Mouse (Mus musculus) testis, adult 2 months (tissue): ENCODE data around the gene Fam20a. TPM values are rescaled to one million over a fixed set of nuclear protein-coding genes. Genes with fewer than 3 reads are reported as not detected.

Experiments
- H3K27ac ChIP-seq: fragments of 200-500 bp; 2 replicates; pipeline ENCODE4 v1.5.1; 2012; ENCODE audit warnings: low read depth, low read length; ENCODE audit not compliant: control insufficient read depth, insufficient read depth
- H3K27me3 ChIP-seq: fragments of 200-500 bp; 2 replicates; pipeline ENCODE4 v1.6.1; 2012; ENCODE audit warnings: mild to moderate bottlenecking, low read length, moderate library complexity; ENCODE audit not compliant: control insufficient read depth, insufficient read depth
- H3K36me3 ChIP-seq: fragments of 200-500 bp; 2 replicates; pipeline ENCODE4 v1.6.1; 2012; ENCODE audit warnings: mild to moderate bottlenecking, low read length; ENCODE audit not compliant: control insufficient read depth, insufficient read depth
- H3K4me1 ChIP-seq: fragments of 200-500 bp; 2 replicates; pipeline ENCODE4 v1.6.1; 2012; ENCODE audit warnings: low read length; ENCODE audit not compliant: control insufficient read depth, insufficient read depth
- H3K4me3 ChIP-seq: fragments of 200-500 bp; 2 replicates; pipeline ENCODE4 v1.5.1; 2012; ENCODE audit warnings: low read depth, mild to moderate bottlenecking, low read length, moderate library complexity, mixed read lengths; ENCODE audit not compliant: control insufficient read depth
- CTCF ChIP-seq: fragments of 200-500 bp; IDR thresholded peaks from 2 replicates; pipeline ENCODE4 v1.5.1; 2012; ENCODE audit warnings: low read depth, mild to moderate bottlenecking, inconsistent platforms, low read length, moderate library complexity; ENCODE audit not compliant: control insufficient read depth, insufficient read depth, insufficient replicate concordance
- POLR2A ChIP-seq: fragments of 200-500 bp; IDR thresholded peaks from 2 replicates; pipeline ENCODE4 v1.6.1; 2012; ENCODE audit warnings: low read depth, mild to moderate bottlenecking, inconsistent platforms, low read length, moderate library complexity; ENCODE audit not compliant: control insufficient read depth
- polyA plus RNA-seq: library from polyadenylated mRNA; depleted of rRNA; stranded (reverse); fragments of >200 nt; gene quantifications from 2 replicates; pipeline ENCODE4 v1.2.3, GENCODE M21; 2012

Gene Fam20a
- polyA plus RNA-seq, 1 experiment: 99.4 TPM

GRCm38 (mm10) chr11:109751636-109752603 is 29.8 kb upstream of the Fam20a start:
- no peaks in the 10 kb centered on the region for H3K4me1 ChIP-seq
- H3K27ac ChIP-seq: no peak overlapping the region
- no peak overlapping the region for H3K4me3 ChIP-seq
- H3K27me3 ChIP-seq: no peaks in the 10 kb centered on the region
- H3K36me3 ChIP-seq: no peaks in the 10 kb centered on the region
- TF ChIP-seq CTCF (no peak), POLR2A (no peak)

GRCm38 (mm10) chr11:109745210-109745609 is 23.1 kb upstream of the Fam20a start:
- TF ChIP-seq CTCF: no peak
- no peak for TF ChIP-seq POLR2A
- Histone ChIP-seq H3K27ac (no peak overlapping the region), H3K27me3 (no peaks in the 10 kb centered on the region), H3K36me3 (no peaks in the 10 kb centered on the region), H3K4me1 (no peaks in the 10 kb centered on the region), H3K4me3 (no peak overlapping the region)

GRCm38 (mm10) chr11:109737967-109738366 is 15.9 kb upstream of the Fam20a start:
- H3K4me1 ChIP-seq: no peaks in the 10 kb centered on the region
- no peaks in the 10 kb centered on the region for H3K36me3 ChIP-seq
- no peak overlapping the region for H3K27ac ChIP-seq
- H3K4me3 ChIP-seq: no peak overlapping the region
- no peaks in the 10 kb centered on the region for H3K27me3 ChIP-seq
- TF ChIP-seq CTCF (no peak), POLR2A (no peak)

GRCm38 (mm10) chr11:109736406-109736805 is 14.3 kb upstream of the Fam20a start:
- no peaks in the 10 kb centered on the region for H3K4me1 ChIP-seq
- no peak overlapping the region for H3K4me3 ChIP-seq
- no peaks in the 10 kb centered on the region for H3K27me3 ChIP-seq
- TF ChIP-seq CTCF: no peak
- no peaks in the 10 kb centered on the region for H3K36me3 ChIP-seq
- no peak overlapping the region for H3K27ac ChIP-seq

- no peak for TF ChIP-seq POLR2A
- TF ChIP-seq CTCF: no peak
- H3K27ac ChIP-seq: no peak overlapping the region
- H3K27me3 ChIP-seq: no peaks in the 10 kb centered on the region
- no peak overlapping the region for H3K4me3 ChIP-seq
- no peaks in the 10 kb centered on the region for H3K4me1 ChIP-seq
- H3K36me3 ChIP-seq: no peaks in the 10 kb centered on the region
Measured at GRCm38 (mm10) chr11:109734341-109734740, 12.3 kb upstream of the Fam20a start.

GRCm38 (mm10) chr11:109732726-109733438 is 10.8 kb upstream of the Fam20a start:
- Histone ChIP-seq H3K4me3 (no peak overlapping the region), H3K36me3 (no peaks in the 10 kb centered on the region), H3K27me3 (no peaks in the 10 kb centered on the region), H3K4me1 (no peaks in the 10 kb centered on the region), H3K27ac (no peak overlapping the region)
- TF ChIP-seq POLR2A (no peak), CTCF (no peak)

- H3K27ac ChIP-seq: no peak overlapping the region
- H3K4me3 ChIP-seq: no peak overlapping the region
Measured at GRCm38 (mm10) chr11:109728371-109728770, 6.3 kb upstream of the Fam20a start.

More at GRCm38 (mm10) chr11:109728371-109728770, 6.3 kb upstream of the Fam20a start:
- Histone ChIP-seq H3K4me1 (no peaks in the 10 kb centered on the region), H3K36me3 (no peaks in the 10 kb centered on the region), H3K27me3 (no peaks in the 10 kb centered on the region)
- TF ChIP-seq POLR2A: no peak
- no peak for TF ChIP-seq CTCF
